Mouse (Mus musculus) intestine, embryonic 15.5 days (tissue): ENCODE measurements around the gene Tmco4. TPM values are rescaled to one million over a fixed set of nuclear protein-coding genes. Genes with fewer than 3 reads are reported as not detected.

ENCODE experiments used
- ATAC-seq: fragments of 200-750 bp; cut with Nextera tagmentation; 2 replicates; pipeline ENCODE4 v1.8.0; 2017; ENCODE audit warnings: moderate TSS enrichment, moderate library complexity
- H3K27ac ChIP-seq: fragments of 300-500 bp; sonication (generic); 2 replicates; pipeline ENCODE4 v1.5.1; 2015; ENCODE audit warnings: mild to moderate bottlenecking, inconsistent platforms
- H3K27me3 ChIP-seq: fragments of 300-500 bp; sonication (generic); replicated peaks from 2 replicates; pipeline ENCODE4 v1.6.1; 2015; ENCODE audit warnings: inconsistent platforms
- H3K36me3 ChIP-seq: fragments of 300-500 bp; sonication (generic); 2 replicates; pipeline ENCODE4 v1.6.1; 2015; ENCODE audit warnings: inconsistent platforms
- H3K4me1 ChIP-seq: fragments of 300-500 bp; sonication (generic); replicated peaks from 2 replicates; pipeline ENCODE4 v1.6.1; 2015; ENCODE audit warnings: inconsistent platforms
- H3K4me2 ChIP-seq: fragments of 300-500 bp; sonication (generic); replicated peaks from 2 replicates; pipeline ENCODE4 v1.6.1; 2015; ENCODE audit warnings: mild to moderate bottlenecking, inconsistent platforms
- H3K4me3 ChIP-seq: fragments of 300-500 bp; sonication (generic); replicated peaks from 2 replicates; pipeline ENCODE4 v1.5.1; 2015; ENCODE audit warnings: inconsistent platforms
- H3K9ac ChIP-seq: fragments of 300-500 bp; sonication (generic); 2 replicates; pipeline ENCODE4 v1.6.1; 2015; ENCODE audit warnings: inconsistent platforms
- H3K9me3 ChIP-seq: fragments of 300-500 bp; sonication (generic); 2 replicates; pipeline ENCODE4 v1.6.1; 2016; ENCODE audit warnings: inconsistent platforms
- WGBS: fragments of 180-500 bp; shearing (Covaris S2); methylation state at CpG from one replicate; pipeline ENCODE4 v1.1.7; 2015; 5-methylcytosine and 5-hydroxymethylcytosine counted together
- polyA plus RNA-seq: library from polyadenylated mRNA; unstranded; fragments of >200 nt; fragmentation: Nextera tagmentation; extraction: Ambion mirVana; gene quantifications from 2 replicates; pipeline ENCODE4 v1.2.1, GENCODE M21; 2015

Gene Tmco4
- polyA plus RNA-seq, 1 experiment from 2014 or later = 14.1 TPM

GRCm38 (mm10) chr4:139075915-139076314 is 103.2 kb downstream of the Tmco4 start:
- 14% methylated on average over 5 of the region's 5 CpGs for WGBS
- H3K27me3 ChIP-seq = peaks cover 47% of the 10 kb centered on the region

GRCm38 (mm10) chr4:139078313-139078712 is 105.6 kb downstream of the Tmco4 start:
- no peaks in the 10 kb centered on the region for H3K9me3 ChIP-seq
- peaks cover 29% of the 10 kb centered on the region for H3K4me1 ChIP-seq
- ATAC-seq = no peak
- H3K36me3 ChIP-seq = no peaks in the 10 kb centered on the region
- 37% methylated on average over 2 of the region's 2 CpGs for WGBS
- no peak overlapping the region for H3K27ac ChIP-seq
- H3K9ac ChIP-seq = no peak overlapping the region
- no peak overlapping the region for H3K4me3 ChIP-seq
- H3K27me3 ChIP-seq = peaks cover 36% of the 10 kb centered on the region
- H3K4me2 ChIP-seq = no peak overlapping the region

More at GRCm38 (mm10) chr4:139075915-139076314, 103.2 kb downstream of the Tmco4 start:
- H3K36me3 ChIP-seq = no peaks in the 10 kb centered on the region
- H3K4me3 ChIP-seq = peak overlapping the region; percentile 54; the same call in 1 of the 2 replicates
- H3K9me3 ChIP-seq = no peaks in the 10 kb centered on the region
- H3K27ac ChIP-seq = no peak overlapping the region
- peaks cover 16% of the 10 kb centered on the region for H3K4me1 ChIP-seq
- no peak overlapping the region for H3K9ac ChIP-seq
- ATAC-seq = 0 out of 2 replicates have a peak, but pooled peaks have one; percentile 34
- peak overlapping the region; percentile 98 for H3K4me2 ChIP-seq

GRCm38 (mm10) chr4:139078726-139079125 is 106.0 kb downstream of the Tmco4 start:
- no peak for ATAC-seq
- 20% methylated on average over 4 of the region's 4 CpGs for WGBS
- H3K9me3 ChIP-seq = no peaks in the 10 kb centered on the region

GRCm38 (mm10) chr4:139079439-139079838 is 106.8 kb downstream of the Tmco4 start:
- Histone ChIP-seq H3K27me3 (peaks cover 25% of the 10 kb centered on the region), H3K27ac (no peak overlapping the region), H3K4me2 (no peak overlapping the region), H3K4me1 (peaks cover 27% of the 10 kb centered on the region), H3K36me3 (no peaks in the 10 kb centered on the region), H3K9me3 (no peaks in the 10 kb centered on the region), H3K9ac (no peak overlapping the region), H3K4me3 (no peak overlapping the region)
- WGBS = 82% methylated on average over 11 of the region's 11 CpGs
- ATAC-seq = no peak

More at GRCm38 (mm10) chr4:139078726-139079125, 106.0 kb downstream of the Tmco4 start:
- Histone ChIP-seq H3K27me3 (peaks cover 32% of the 10 kb centered on the region), H3K27ac (no peak overlapping the region), H3K36me3 (no peaks in the 10 kb centered on the region), H3K9ac (no peak overlapping the region), H3K4me3 (no peak overlapping the region), H3K4me2 (no peak overlapping the region), H3K4me1 (peaks cover 32% of the 10 kb centered on the region)

- no peak overlapping the region for H3K4me2 ChIP-seq
- peaks cover 16% of the 10 kb centered on the region for H3K27me3 ChIP-seq
- WGBS = 93% methylated on average over 7 of the region's 7 CpGs
- H3K9ac ChIP-seq = no peak overlapping the region
- peaks cover 21% of the 10 kb centered on the region for H3K4me1 ChIP-seq
- H3K27ac ChIP-seq = no peak overlapping the region
- H3K36me3 ChIP-seq = no peaks in the 10 kb centered on the region
- H3K9me3 ChIP-seq = no peaks in the 10 kb centered on the region
- no peak for ATAC-seq
- H3K4me3 ChIP-seq = no peak overlapping the region
Observed at GRCm38 (mm10) chr4:139080259-139080658, 107.6 kb downstream of the Tmco4 start.

GRCm38 (mm10) chr4:139081270-139081931 is 108.7 kb downstream of the Tmco4 start:
- Histone ChIP-seq H3K36me3 (no peaks in the 10 kb centered on the region), H3K4me1 (peaks cover 16% of the 10 kb centered on the region), H3K4me2 (no peak overlapping the region), H3K9ac (no peak overlapping the region), H3K27me3 (peaks cover 5% of the 10 kb centered on the region), H3K4me3 (no peak overlapping the region), H3K9me3 (no peaks in the 10 kb centered on the region), H3K27ac (no peak overlapping the region)
- no peak for ATAC-seq
- 80% methylated on average over 18 of the region's 18 CpGs for WGBS

- peak; percentile 28 for ATAC-seq
- Histone ChIP-seq H3K4me1 (peaks cover 18% of the 10 kb centered on the region), H3K27ac (no peak overlapping the region), H3K36me3 (no peaks in the 10 kb centered on the region), H3K9ac (no peak overlapping the region), H3K27me3 (no peaks in the 10 kb centered on the region), H3K4me2 (peak overlapping the region; percentile 30; the same call in 1 of the 2 replicates), H3K4me3 (no peak overlapping the region), H3K9me3 (no peaks in the 10 kb centered on the region)
- 28% methylated on average over 12 of the region's 12 CpGs for WGBS
Observed at GRCm38 (mm10) chr4:139082790-139083564, 110.3 kb downstream of the Tmco4 start.

GRCm38 (mm10) chr4:139085337-139085736 is 112.6 kb downstream of the Tmco4 start:
- no peaks in the 10 kb centered on the region for H3K36me3 ChIP-seq
- H3K4me2 ChIP-seq = no peak overlapping the region
- H3K4me1 ChIP-seq = peaks cover 39% of the 10 kb centered on the region
- no peak overlapping the region for H3K27ac ChIP-seq
- no peaks in the 10 kb centered on the region for H3K27me3 ChIP-seq
- 71% methylated on average over 11 of the region's 11 CpGs for WGBS
- no peaks in the 10 kb centered on the region for H3K9me3 ChIP-seq
- ATAC-seq = no peak
- no peak overlapping the region for H3K9ac ChIP-seq
- H3K4me3 ChIP-seq = no peak overlapping the region

GRCm38 (mm10) chr4:139086037-139086436 is 113.3 kb downstream of the Tmco4 start:
- H3K9me3 ChIP-seq = no peaks in the 10 kb centered on the region
- no peaks in the 10 kb centered on the region for H3K36me3 ChIP-seq
- no peak for ATAC-seq
- peaks cover 45% of the 10 kb centered on the region for H3K4me1 ChIP-seq
- H3K4me3 ChIP-seq = no peak overlapping the region
- 17% methylated on average over 5 of the region's 5 CpGs for WGBS
- no peak overlapping the region for H3K9ac ChIP-seq
- H3K27me3 ChIP-seq = no peaks in the 10 kb centered on the region
- no peak overlapping the region for H3K27ac ChIP-seq
- no peak overlapping the region for H3K4me2 ChIP-seq

- H3K27me3 ChIP-seq = no peaks in the 10 kb centered on the region
- no peak overlapping the region for H3K27ac ChIP-seq
- no peak overlapping the region for H3K4me2 ChIP-seq
- WGBS = 69% methylated on average over 4 of the region's 4 CpGs
- no peak overlapping the region for H3K4me3 ChIP-seq
- H3K9ac ChIP-seq = no peak overlapping the region
- ATAC-seq = no peak
- no peaks in the 10 kb centered on the region for H3K36me3 ChIP-seq
- H3K9me3 ChIP-seq = no peaks in the 10 kb centered on the region
- peaks cover 54% of the 10 kb centered on the region for H3K4me1 ChIP-seq
Observed at GRCm38 (mm10) chr4:139086984-139087383, 114.3 kb downstream of the Tmco4 start.

- Histone ChIP-seq H3K27me3 (peaks cover 10% of the 10 kb centered on the region; the same call in 1 of the 2 replicates), H3K9ac (no peak overlapping the region), H3K4me1 (peaks cover 51% of the 10 kb centered on the region), H3K9me3 (no peaks in the 10 kb centered on the region), H3K4me3 (no peak overlapping the region), H3K36me3 (no peaks in the 10 kb centered on the region), H3K4me2 (no peak overlapping the region; the same call in 1 of the 2 replicates), H3K27ac (0 out of 2 replicates have a peak overlapping the region, but pooled peaks have one; percentile 2)
- peak; percentile 59 for ATAC-seq
- 43% methylated on average over 9 of the region's 9 CpGs for WGBS
Observed at GRCm38 (mm10) chr4:139088982-139089671, 116.4 kb downstream of the Tmco4 start.
